Mouse (Mus musculus) forebrain, embryonic 14.5 days (tissue): Measurements from ENCODE around the gene Tmsb10. TPM values are rescaled to one million over a fixed set of nuclear protein-coding genes. Genes with fewer than 3 reads are reported as not detected.
A peak's percentile ranks its signal among the peaks of the same experiment; 100 is the strongest.

Experiments
- ATAC-seq: fragments of 200-750 bp; cut with Nextera tagmentation; 2 replicates; pipeline ENCODE4 v1.8.0; 2017; ENCODE audit warnings: mild to moderate bottlenecking, moderate library complexity
- DNase-seq: peaks from one replicate; pipeline ENCODE4 v3.0.0-alpha.2; 2015; ENCODE audit warnings: low spot score
- H3K27ac ChIP-seq: fragments of 300-500 bp; sonication (generic); 2 replicates; pipeline ENCODE4 v1.5.1; 2014; ENCODE audit warnings: low read depth, mild to moderate bottlenecking, control low read depth, low read length, moderate library complexity
- H3K27me3 ChIP-seq: fragments of 300-500 bp; sonication (generic); replicated peaks from 2 replicates; pipeline ENCODE4 v1.6.1; 2014; ENCODE audit warnings: low read length, control low read depth, mixed read lengths; ENCODE audit not compliant: control insufficient read depth, insufficient read depth
- H3K36me3 ChIP-seq: fragments of 300-500 bp; sonication (generic); 2 replicates; pipeline ENCODE4 v1.6.1; 2014; ENCODE audit warnings: low read length, control low read depth; ENCODE audit not compliant: control insufficient read depth, insufficient read depth
- H3K4me1 ChIP-seq: fragments of 300-500 bp; sonication (generic); 2 replicates; pipeline ENCODE4 v1.6.1; 2014; ENCODE audit warnings: antibody characterized with exemption, low read length, control low read depth; ENCODE audit not compliant: control insufficient read depth, insufficient read depth
- H3K4me2 ChIP-seq: fragments of 300-500 bp; sonication (generic); 2 replicates; pipeline ENCODE4 v1.6.1; 2014; ENCODE audit warnings: mild to moderate bottlenecking, control low read depth, low read length
- H3K4me3 ChIP-seq: fragments of 300-500 bp; sonication (generic); 2 replicates; pipeline ENCODE4 v1.5.1; 2014; ENCODE audit warnings: low read depth, low read length, control low read depth
- H3K9ac ChIP-seq: fragments of 300-500 bp; sonication (generic); 2 replicates; pipeline ENCODE4 v1.6.1; 2014; ENCODE audit warnings: mild to moderate bottlenecking, low read length, control low read depth, moderate library complexity
- H3K9me3 ChIP-seq: fragments of 300-500 bp; sonication (generic); replicated peaks from 2 replicates; pipeline ENCODE4 v1.6.1; 2016; ENCODE audit warnings: low read length, control low read depth, mixed read lengths; ENCODE audit not compliant: control insufficient read depth
- WGBS: fragments of 180-500 bp; shearing (Covaris S2); extraction: QIAGEN DNeasy Blood & Tissue Kit; methylation state at CpG from one replicate; pipeline ENCODE4 v1.1.7; 2014; 5-methylcytosine and 5-hydroxymethylcytosine counted together
- polyA plus RNA-seq: library from polyadenylated mRNA; unstranded; fragments of >200 nt; fragmentation: Nextera tagmentation; extraction: Ambion mirVana; gene quantifications from 2 replicates; pipeline ENCODE4 v1.2.1, GENCODE M21; 2014

The Tmsb10 gene
- 4,907 and 5,462 TPM in 2 replicates for polyA plus RNA-seq

DNA sequence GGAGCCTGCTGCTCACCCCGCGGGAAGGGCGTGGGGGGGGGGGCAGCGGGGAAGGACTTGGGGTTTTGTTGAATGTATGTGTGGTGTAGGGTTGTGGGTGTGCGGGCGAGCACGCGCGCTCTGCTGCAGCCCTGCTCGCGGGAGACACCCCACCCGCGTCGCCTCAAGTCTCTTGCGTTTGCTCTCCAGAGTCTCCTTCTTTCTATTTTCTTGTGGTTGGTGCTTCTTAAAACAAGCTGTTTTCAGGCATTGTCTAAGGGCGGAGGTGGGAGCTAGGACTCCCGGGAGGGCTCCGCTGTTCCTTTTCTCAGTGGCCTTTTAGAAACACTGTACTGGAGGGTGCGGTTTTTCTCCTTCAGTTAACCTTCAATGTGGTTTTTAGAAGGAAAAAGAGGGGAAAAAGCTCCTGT lies at the start of gene Tmsb10:
Gene Tmsb10, minus strand, starts transcription at position 87 of the 410 bp plus-strand sequence.
- peak within 1 kb of the TSS; percentile 94 for H3K27ac ChIP-seq
- peak within 1 kb of the TSS; percentile 94 for H3K4me3 ChIP-seq
- DNase-seq (no peak), ATAC-seq (peak; percentile 74)
- H3K27me3 ChIP-seq, result no peaks in the 10 kb centered on the region
- 1% methylated on average over 18 of the region's 19 CpGs for WGBS
- H3K4me2 ChIP-seq, result peak within 1 kb of the TSS; percentile 61
- H3K36me3 ChIP-seq, result no peaks in the 10 kb centered on the region; the same call in 1 of the 2 replicates
- H3K9ac ChIP-seq, result peak within 1 kb of the TSS; percentile 100
- H3K9me3 ChIP-seq, result no peaks in the 10 kb centered on the region
- peaks cover 5% of the 10 kb centered on the region for H3K4me1 ChIP-seq

DNA sequence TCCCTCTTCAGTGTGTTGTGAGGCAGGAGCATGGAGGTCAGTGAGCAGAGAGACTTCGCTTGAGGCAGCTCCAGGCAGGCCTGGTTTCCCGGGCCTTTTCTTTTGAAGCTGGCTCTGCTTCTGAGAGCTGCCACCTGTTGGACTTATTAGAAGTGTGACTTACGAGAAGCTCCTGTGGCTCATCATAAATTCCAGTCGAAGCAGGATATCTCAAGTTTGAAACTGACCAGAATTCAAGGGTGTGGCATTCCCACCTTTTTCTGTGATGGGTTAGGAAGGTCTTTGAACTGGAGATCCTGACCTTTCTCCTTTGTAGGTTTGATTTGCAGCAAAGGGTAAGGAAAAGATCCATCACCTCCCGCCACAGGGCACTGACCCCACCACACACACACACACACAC lies 45.1 kb upstream of the Tmsb10 start:
- 86% methylated on average over 5 of the region's 5 CpGs for WGBS
- Histone ChIP-seq H3K36me3 (no peaks in the 10 kb centered on the region), H3K9me3 (no peaks in the 10 kb centered on the region), H3K4me1 (no peaks in the 10 kb centered on the region), H3K27me3 (no peaks in the 10 kb centered on the region), H3K27ac (no peak overlapping the region), H3K4me2 (no peak overlapping the region), H3K4me3 (no peak overlapping the region), H3K9ac (no peak overlapping the region)
- ATAC-seq (no peak), DNase-seq (no peak)

DNA sequence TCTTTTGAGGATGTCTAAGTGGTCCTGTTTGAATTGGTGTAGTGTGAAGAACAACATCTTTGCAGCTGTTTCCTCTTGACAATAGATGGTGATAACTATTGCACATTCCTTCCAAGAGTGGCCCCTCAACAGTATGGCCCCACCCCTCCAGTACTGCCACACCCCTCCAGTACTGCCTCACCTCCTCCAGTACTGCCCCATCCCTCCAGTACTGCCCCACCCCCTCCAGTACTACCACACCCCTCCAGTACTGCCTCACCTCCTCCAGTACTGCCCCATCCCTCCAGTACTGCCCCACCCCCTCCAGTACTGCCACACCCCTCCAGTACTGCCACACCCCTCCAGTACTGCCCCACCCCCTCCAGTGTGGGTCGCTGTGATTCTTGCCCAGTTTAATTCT lies 43.8 kb upstream of the Tmsb10 start:
- no peaks in the 10 kb centered on the region for H3K9me3 ChIP-seq
- no peaks in the 10 kb centered on the region for H3K4me1 ChIP-seq
- H3K9ac ChIP-seq, result no peak overlapping the region
- no peak for DNase-seq
- H3K27me3 ChIP-seq, result no peaks in the 10 kb centered on the region
- H3K4me3 ChIP-seq, result no peak overlapping the region
- no peak overlapping the region for H3K4me2 ChIP-seq
- no peaks in the 10 kb centered on the region for H3K36me3 ChIP-seq
- 39% methylated on average over 1 of the region's 1 CpGs for WGBS
- ATAC-seq, result no peak
- H3K27ac ChIP-seq, result no peak overlapping the region

- no peak overlapping the region for H3K9ac ChIP-seq
- H3K27ac ChIP-seq, result no peak overlapping the region
- ATAC-seq (no peak), DNase-seq (no peak)
- no peaks in the 10 kb centered on the region for H3K9me3 ChIP-seq
- H3K36me3 ChIP-seq, result no peaks in the 10 kb centered on the region
- H3K4me1 ChIP-seq, result no peaks in the 10 kb centered on the region
- WGBS, result 94% methylated on average over 1 of the region's 1 CpGs
- H3K27me3 ChIP-seq, result no peaks in the 10 kb centered on the region
- H3K4me3 ChIP-seq, result no peak overlapping the region
- no peak overlapping the region for H3K4me2 ChIP-seq
Measured at GRCm38 (mm10) chr6:72998809-72999208, 40.3 kb upstream of the Tmsb10 start.

- ATAC-seq (no peak), DNase-seq (no peak)
- Histone ChIP-seq H3K9ac (no peak overlapping the region), H3K36me3 (no peaks in the 10 kb centered on the region), H3K27me3 (no peaks in the 10 kb centered on the region), H3K27ac (no peak overlapping the region), H3K9me3 (no peaks in the 10 kb centered on the region), H3K4me2 (no peak overlapping the region), H3K4me1 (peaks cover 5% of the 10 kb centered on the region), H3K4me3 (no peak overlapping the region)
- WGBS, result 90% methylated on average over 5 of the region's 5 CpGs
Measured at GRCm38 (mm10) chr6:72993688-72994082, 35.1 kb upstream of the Tmsb10 start.

DNA sequence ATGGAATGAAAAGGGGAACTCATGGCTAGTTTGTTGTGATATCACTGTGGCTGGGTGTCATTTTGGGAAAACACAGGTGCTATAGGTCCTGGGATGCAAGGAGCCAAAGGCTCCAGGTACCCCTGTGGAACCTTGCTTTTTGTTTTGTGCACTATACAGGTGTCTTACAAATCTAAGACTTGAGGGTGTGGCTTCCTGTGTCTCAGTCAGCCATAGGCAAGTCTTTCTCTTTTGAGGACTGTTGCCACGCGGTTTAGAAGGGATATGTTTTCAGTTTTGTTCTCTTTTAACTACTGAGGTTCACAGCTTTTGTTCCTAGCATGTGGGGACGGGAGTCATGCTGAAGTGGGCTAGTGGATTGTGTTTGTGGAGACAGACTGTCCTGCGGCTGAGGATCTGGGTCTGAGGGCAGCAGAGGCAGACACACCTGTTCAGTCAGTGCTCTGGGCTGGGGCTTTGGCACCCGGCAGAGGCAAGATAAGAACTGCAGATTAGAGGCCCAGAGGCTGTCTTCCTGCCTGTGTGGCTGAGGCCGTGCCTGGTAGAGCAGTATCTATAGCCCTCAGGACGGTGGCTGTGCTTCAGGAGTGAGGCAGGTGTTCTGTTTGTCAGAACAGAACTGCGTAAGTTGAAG lies 34.6 kb upstream of the Tmsb10 start:
- no peaks in the 10 kb centered on the region for H3K36me3 ChIP-seq
- H3K4me2 ChIP-seq, result no peak overlapping the region
- H3K9me3 ChIP-seq, result no peaks in the 10 kb centered on the region
- DNase-seq (no peak), ATAC-seq (no peak)
- no peak overlapping the region for H3K4me3 ChIP-seq
- peaks cover 6% of the 10 kb centered on the region for H3K4me1 ChIP-seq
- no peak overlapping the region for H3K27ac ChIP-seq
- WGBS, result 79% methylated on average over 8 of the region's 8 CpGs
- H3K9ac ChIP-seq, result no peak overlapping the region
- no peaks in the 10 kb centered on the region for H3K27me3 ChIP-seq

- no peak overlapping the region for H3K27ac ChIP-seq
- ATAC-seq (no peak), DNase-seq (no peak)
- no peaks in the 10 kb centered on the region for H3K36me3 ChIP-seq
- H3K9ac ChIP-seq, result no peak overlapping the region
- peaks cover 6% of the 10 kb centered on the region for H3K4me1 ChIP-seq
- H3K4me2 ChIP-seq, result no peak overlapping the region
- H3K9me3 ChIP-seq, result no peaks in the 10 kb centered on the region
- 92% methylated on average over 5 of the region's 5 CpGs for WGBS
- no peak overlapping the region for H3K4me3 ChIP-seq
- no peaks in the 10 kb centered on the region for H3K27me3 ChIP-seq
Measured at GRCm38 (mm10) chr6:72990206-72990605, 31.7 kb upstream of the Tmsb10 start.

DNA sequence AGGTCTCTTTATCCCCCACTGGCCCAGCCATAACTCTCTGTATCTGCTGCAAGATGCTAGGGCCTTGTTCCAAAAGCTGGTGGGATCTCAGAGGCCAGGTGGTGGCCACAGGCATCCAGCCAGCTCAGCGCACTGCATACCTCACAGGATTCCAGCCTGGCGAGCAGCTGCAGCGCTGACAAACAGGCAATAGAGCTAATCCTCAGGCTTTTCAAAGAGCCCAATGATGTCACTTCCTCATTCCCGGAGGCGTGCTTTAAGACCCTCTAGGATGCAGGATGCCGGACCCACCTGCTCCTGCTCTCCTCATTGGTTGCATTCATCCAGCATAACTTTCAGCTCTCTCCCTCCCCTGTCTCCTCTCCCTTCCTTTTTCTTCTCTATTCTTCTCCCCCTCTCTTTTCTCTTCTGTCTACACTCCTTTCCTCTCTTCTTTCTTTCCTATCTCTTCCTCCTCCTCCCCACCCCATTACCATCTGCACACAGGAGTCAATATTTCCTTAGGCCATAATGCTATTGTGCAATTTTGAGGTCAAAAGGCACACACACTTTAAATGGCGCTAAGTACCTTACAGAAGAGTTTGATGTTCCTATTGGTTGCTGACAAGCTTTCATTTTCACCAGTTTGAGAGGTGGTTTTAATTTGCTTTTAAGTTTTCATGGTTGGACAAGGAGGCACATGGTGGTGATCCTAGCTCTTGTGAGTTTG lies 30.6 kb upstream of the Tmsb10 start:
- H3K9me3 ChIP-seq, result no peaks in the 10 kb centered on the region
- 16% methylated on average over 7 of the region's 7 CpGs for WGBS
- H3K36me3 ChIP-seq, result no peaks in the 10 kb centered on the region
- H3K4me3 ChIP-seq, result no peak overlapping the region
- H3K27me3 ChIP-seq, result no peaks in the 10 kb centered on the region
- DNase-seq (peak; percentile 77), ATAC-seq (peak; percentile 89)
- no peak overlapping the region for H3K27ac ChIP-seq
- peaks cover 6% of the 10 kb centered on the region for H3K4me1 ChIP-seq
- H3K4me2 ChIP-seq, result no peak overlapping the region
- no peak overlapping the region for H3K9ac ChIP-seq

DNA sequence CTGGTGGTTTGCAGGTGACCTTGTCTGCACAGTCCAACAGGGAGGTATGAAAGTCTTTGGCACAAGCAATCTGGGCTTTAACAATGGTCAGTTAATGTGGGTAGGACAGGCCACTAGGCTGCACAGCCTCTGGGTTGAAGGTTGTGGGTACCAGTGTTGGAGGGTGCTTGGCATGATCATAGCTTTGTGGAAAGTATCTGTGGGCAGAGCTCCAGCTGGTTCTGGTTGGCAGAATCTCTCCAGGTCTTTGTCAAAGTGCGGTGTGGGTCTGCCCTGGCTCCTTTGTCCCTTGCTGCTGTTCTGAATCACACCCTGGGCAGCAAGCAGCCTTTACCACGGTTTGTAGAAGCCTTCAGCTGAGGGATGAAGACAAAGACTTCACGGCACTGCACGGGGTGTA lies 24.0 kb upstream of the Tmsb10 start:
- WGBS, result 67% methylated on average over 4 of the region's 4 CpGs
- no peaks in the 10 kb centered on the region for H3K4me1 ChIP-seq
- H3K27ac ChIP-seq, result no peak overlapping the region
- H3K36me3 ChIP-seq, result no peaks in the 10 kb centered on the region
- DNase-seq (no peak), ATAC-seq (no peak)
- H3K9ac ChIP-seq, result no peak overlapping the region
- H3K4me3 ChIP-seq, result no peak overlapping the region
- H3K4me2 ChIP-seq, result no peak overlapping the region
- no peaks in the 10 kb centered on the region for H3K9me3 ChIP-seq
- no peaks in the 10 kb centered on the region for H3K27me3 ChIP-seq
